Mouse (Mus musculus) lung, postnatal 14 days (tissue): ENCODE data around the gene Sh3gl2.

Experiments used
- DNase-seq: peaks from one replicate; pipeline ENCODE4 v3.0.0; 2021

The Sh3gl2 gene

GRCm38 (mm10) chr4:85420429-85420828 is 215.5 kb downstream of the Sh3gl2 start:
- DNase-seq: no peak

GRCm38 (mm10) chr4:85426211-85426610 is 221.3 kb downstream of the Sh3gl2 start:
- DNase-seq: no peak

GRCm38 (mm10) chr4:85432786-85433185 is 227.9 kb downstream of the Sh3gl2 start:
- no peak for DNase-seq

GRCm38 (mm10) chr4:85434734-85435133 is 229.8 kb downstream of the Sh3gl2 start:
- DNase-seq: no peak

- DNase-seq: no peak
Measured at GRCm38 (mm10) chr4:85438813-85439212, 233.9 kb downstream of the Sh3gl2 start.

GRCm38 (mm10) chr4:85483586-85483985 is 278.7 kb downstream of the Sh3gl2 start:
- DNase-seq: no peak

- no peak for DNase-seq
Measured at GRCm38 (mm10) chr4:85486316-85486946, 281.5 kb downstream of the Sh3gl2 start.

GRCm38 (mm10) chr4:85505718-85506117 is 300.8 kb downstream of the Sh3gl2 start:
- DNase-seq: no peak

GRCm38 (mm10) chr4:85506976-85507375 is 302.1 kb downstream of the Sh3gl2 start:
- no peak for DNase-seq

- DNase-seq: no peak
Measured at GRCm38 (mm10) chr4:85507491-85507890, 302.6 kb downstream of the Sh3gl2 start.

GRCm38 (mm10) chr4:85513288-85513687 is 308.4 kb downstream of the Sh3gl2 start:
- peak; percentile 71 for DNase-seq

GRCm38 (mm10) chr4:85513792-85514191 is 308.9 kb downstream of the Sh3gl2 start, which contains the start of gene Adamtsl1:
TSS of gene Adamtsl1 (plus strand) at chr4:85514172.
- DNase-seq: no peak

GRCm38 (mm10) chr4:85514205-85514681 is 309.3 kb downstream of the Sh3gl2 start:
- peak; percentile 53 for DNase-seq

GRCm38 (mm10) chr4:85526966-85527566 is 322.1 kb downstream of the Sh3gl2 start:
- no peak for DNase-seq

GRCm38 (mm10) chr4:85529852-85530251 is 324.9 kb downstream of the Sh3gl2 start:
- DNase-seq: no peak

- no peak for DNase-seq
Measured at GRCm38 (mm10) chr4:85539677-85540076, 334.8 kb downstream of the Sh3gl2 start.

- no peak for DNase-seq
Measured at GRCm38 (mm10) chr4:85543221-85543620, 338.3 kb downstream of the Sh3gl2 start.

- DNase-seq: no peak
Measured at GRCm38 (mm10) chr4:85554696-85555095, 349.8 kb downstream of the Sh3gl2 start.

GRCm38 (mm10) chr4:85559753-85560152 is 354.8 kb downstream of the Sh3gl2 start:
- no peak for DNase-seq

- no peak for DNase-seq
Measured at GRCm38 (mm10) chr4:85585426-85585825, 380.5 kb downstream of the Sh3gl2 start.

- DNase-seq: no peak
Measured at GRCm38 (mm10) chr4:85588928-85589327, 384.0 kb downstream of the Sh3gl2 start.

GRCm38 (mm10) chr4:85591037-85591436 is 386.1 kb downstream of the Sh3gl2 start:
- peak; percentile 3 for DNase-seq

- no peak for DNase-seq
Measured at GRCm38 (mm10) chr4:85594159-85594558, 389.2 kb downstream of the Sh3gl2 start.

- no peak for DNase-seq
Measured at GRCm38 (mm10) chr4:85613331-85613730, 408.4 kb downstream of the Sh3gl2 start.

- no peak for DNase-seq
Measured at GRCm38 (mm10) chr4:85618746-85619145, 413.8 kb downstream of the Sh3gl2 start.
